Mouse (Mus musculus): ENCODE results near the gene Colca2.
A peak's percentile ranks its signal among the peaks of the same experiment; 100 is the strongest.

The Colca2 gene

GRCm38 (mm10) chr9:51278500-51279381 lies at the start of gene Colca2:
Colca2 (minus strand) TSS chr9:51278569.
- DNase-seq (ENCODE audit: low spot score in 2 of 2): peak; percentile 85

- no peak for DNase-seq (ENCODE audit: low spot score in 2 of 2)
These were observed 49.2 kb upstream of the Colca2 start for GRCm38 (mm10) chr9:51327555-51327903.

- DNase-seq (ENCODE audit: low spot score in 2 of 2): no peak
These were observed 48.5 kb upstream of the Colca2 start for GRCm38 (mm10) chr9:51326619-51327554.

- no peak for DNase-seq (ENCODE audit: low spot score in 2 of 2)
These were observed 46.2 kb upstream of the Colca2 start for GRCm38 (mm10) chr9:51324406-51325065.

GRCm38 (mm10) chr9:51320096-51320495 lies 41.7 kb upstream of the Colca2 start:
- no peak for DNase-seq (ENCODE audit: low spot score in 2 of 2)

GRCm38 (mm10) chr9:51318246-51318645 lies 39.9 kb upstream of the Colca2 start:
- DNase-seq (ENCODE audit: low spot score in 2 of 2): no peak

GRCm38 (mm10) chr9:51317322-51317721 lies 39.0 kb upstream of the Colca2 start:
- no peak for DNase-seq (ENCODE audit: low spot score in 2 of 2)

GRCm38 (mm10) chr9:51315402-51316063 lies 37.2 kb upstream of the Colca2 start:
- DNase-seq (ENCODE audit: low spot score in 2 of 2): no peak

GRCm38 (mm10) chr9:51312554-51313317 lies 34.4 kb upstream of the Colca2 start:
- DNase-seq (ENCODE audit: low spot score in 2 of 2): no peak

GRCm38 (mm10) chr9:51310515-51310914 lies 32.1 kb upstream of the Colca2 start:
- no peak for DNase-seq (ENCODE audit: low spot score in 2 of 2)

- DNase-seq (ENCODE audit: low spot score in 2 of 2): no peak
These were observed 28.0 kb upstream of the Colca2 start for GRCm38 (mm10) chr9:51306351-51306750.

GRCm38 (mm10) chr9:51305146-51305545 lies 26.8 kb upstream of the Colca2 start:
- no peak for DNase-seq (ENCODE audit: low spot score in 2 of 2)

GRCm38 (mm10) chr9:51303980-51304379 lies 25.6 kb upstream of the Colca2 start:
- no peak for DNase-seq (ENCODE audit: low spot score in 2 of 2)

- no peak for DNase-seq (ENCODE audit: low spot score in 2 of 2)
These were observed 15.2 kb upstream of the Colca2 start for GRCm38 (mm10) chr9:51293541-51293940.

- peak; percentile 24 to 71 for DNase-seq (ENCODE audit: low spot score in 2 of 2)
These were observed 14.3 kb upstream of the Colca2 start for GRCm38 (mm10) chr9:51292674-51293073.

GRCm38 (mm10) chr9:51290980-51291379 lies 12.6 kb upstream of the Colca2 start:
- no peak for DNase-seq (ENCODE audit: low spot score in 2 of 2)

GRCm38 (mm10) chr9:51286079-51286478 lies 7.7 kb upstream of the Colca2 start:
- DNase-seq (ENCODE audit: low spot score in 2 of 2): no peak

- DNase-seq (ENCODE audit: low spot score in 2 of 2): no peak
These were observed 403 bp downstream of the Colca2 start for GRCm38 (mm10) chr9:51277834-51278498.

GRCm38 (mm10) chr9:51274678-51275077 lies 3.7 kb downstream of the Colca2 start:
- DNase-seq (ENCODE audit: low spot score in 2 of 2): no peak

- peak; percentile 10 to 16 for DNase-seq (ENCODE audit: low spot score in 2 of 2)
These were observed 4.7 kb downstream of the Colca2 start for GRCm38 (mm10) chr9:51273581-51274154.
